Mouse (Mus musculus) stomach, postnatal 0 days (tissue): ENCODE results near the gene Eif4e1b. TPM values are rescaled to one million over a fixed set of nuclear protein-coding genes. Genes with fewer than 3 reads are reported as not detected.
A peak's percentile ranks its signal among the peaks of the same experiment; 100 is the strongest.

ENCODE experiments used
- ATAC-seq: fragments of 200-750 bp; cut with Nextera tagmentation; 2 replicates; pipeline ENCODE4 v1.8.0; 2017; ENCODE audit not compliant: low FRiP score, low TSS enrichment
- DNase-seq: peaks from one replicate; pipeline ENCODE4 v3.0.0-alpha.2; 2016; ENCODE audit warnings: low spot score
- H3K27ac ChIP-seq: fragments of 300-500 bp; sonication (generic); replicated peaks from 2 replicates; pipeline ENCODE4 v1.5.1; 2014; ENCODE audit warnings: mild to moderate bottlenecking, control low read depth
- H3K27me3 ChIP-seq: fragments of 300-500 bp; sonication (generic); 2 replicates; pipeline ENCODE4 v1.6.1; 2014; ENCODE audit warnings: low read length; ENCODE audit not compliant: control insufficient read depth, insufficient read depth
- H3K36me3 ChIP-seq: fragments of 300-500 bp; sonication (generic); 2 replicates; pipeline ENCODE4 v1.6.1; 2014; ENCODE audit warnings: low read length, mixed read lengths; ENCODE audit not compliant: control insufficient read depth, insufficient read depth
- H3K4me1 ChIP-seq: fragments of 300-500 bp; sonication (generic); replicated peaks from 2 replicates; pipeline ENCODE4 v1.6.1; 2014; ENCODE audit warnings: antibody characterized with exemption; ENCODE audit not compliant: control insufficient read depth, insufficient read depth
- H3K4me2 ChIP-seq: fragments of 300-500 bp; sonication (generic); replicated peaks from 2 replicates; pipeline ENCODE4 v1.6.1; 2014; ENCODE audit warnings: low read depth, mild to moderate bottlenecking, control low read depth, moderate library complexity
- H3K4me3 ChIP-seq: fragments of 300-500 bp; sonication (generic); 2 replicates; pipeline ENCODE4 v1.5.1; 2014; ENCODE audit warnings: low read depth, low read length, control low read depth
- H3K9ac ChIP-seq: fragments of 300-500 bp; sonication (generic); 2 replicates; pipeline ENCODE4 v1.6.1; 2014; ENCODE audit warnings: mild to moderate bottlenecking, low read length, control low read depth, mixed read lengths
- H3K9me3 ChIP-seq: fragments of 300-500 bp; sonication (generic); 2 replicates; pipeline ENCODE4 v1.6.1; 2016; ENCODE audit warnings: low read length; ENCODE audit not compliant: control insufficient read depth
- CTCF ChIP-seq: IDR thresholded peaks from 2 replicates; pipeline ENCODE4 v1.5.1; 2016; ENCODE audit warnings: antibody characterized with exemption, low read depth, mild to moderate bottlenecking, moderate library complexity
- EP300 ChIP-seq: optimal IDR thresholded peaks from 2 replicates; pipeline ENCODE3; 2016; ENCODE audit warnings: antibody characterized with exemption
- WGBS: fragments of 180-500 bp; shearing (Covaris S2); extraction: QIAGEN DNeasy Blood & Tissue Kit; methylation state at CpG from one replicate; pipeline ENCODE4 v1.1.7; 2014; 5-methylcytosine and 5-hydroxymethylcytosine counted together
- polyA plus RNA-seq: library from polyadenylated mRNA; unstranded; fragments of >200 nt; fragmentation: Nextera tagmentation; extraction: Ambion mirVana; gene quantifications from 2 replicates; pipeline ENCODE4 v1.2.1, GENCODE M21; 2015

Eif4e1b gene
- polyA plus RNA-seq, 1 experiment from 2014 or later = not detected

DNA sequence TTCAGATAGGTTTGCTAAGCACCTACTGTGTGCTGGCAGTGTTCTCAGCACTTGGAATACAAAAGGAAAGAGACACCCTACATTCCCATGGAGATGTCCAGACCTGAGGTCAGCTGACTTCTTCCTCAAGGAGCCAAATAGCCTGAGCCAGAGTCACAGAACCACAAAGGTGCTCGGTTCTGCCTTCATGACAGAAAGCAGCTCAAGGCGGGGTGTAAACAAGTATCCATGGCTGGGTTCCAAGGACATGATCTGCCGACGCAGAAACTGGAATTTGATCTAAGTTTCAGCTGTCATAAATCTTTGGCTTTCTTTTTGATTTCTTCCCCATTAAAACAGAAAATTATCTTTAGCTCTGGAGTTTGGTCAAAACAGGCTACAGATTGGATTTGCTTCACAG lies 16.4 kb downstream of the Eif4e1b start:
- Histone ChIP-seq H3K4me1 (no peaks in the 10 kb centered on the region), H3K4me3 (no peak overlapping the region), H3K9me3 (no peaks in the 10 kb centered on the region), H3K27ac (no peak overlapping the region), H3K27me3 (no peaks in the 10 kb centered on the region), H3K36me3 (no peaks in the 10 kb centered on the region), H3K9ac (no peak overlapping the region), H3K4me2 (no peak overlapping the region)
- TF ChIP-seq CTCF = no peak
- no peak for TF ChIP-seq EP300
- 31% methylated on average over 4 of the region's 4 CpGs for WGBS
- no peak for ATAC-seq
- DNase-seq = no peak

DNA sequence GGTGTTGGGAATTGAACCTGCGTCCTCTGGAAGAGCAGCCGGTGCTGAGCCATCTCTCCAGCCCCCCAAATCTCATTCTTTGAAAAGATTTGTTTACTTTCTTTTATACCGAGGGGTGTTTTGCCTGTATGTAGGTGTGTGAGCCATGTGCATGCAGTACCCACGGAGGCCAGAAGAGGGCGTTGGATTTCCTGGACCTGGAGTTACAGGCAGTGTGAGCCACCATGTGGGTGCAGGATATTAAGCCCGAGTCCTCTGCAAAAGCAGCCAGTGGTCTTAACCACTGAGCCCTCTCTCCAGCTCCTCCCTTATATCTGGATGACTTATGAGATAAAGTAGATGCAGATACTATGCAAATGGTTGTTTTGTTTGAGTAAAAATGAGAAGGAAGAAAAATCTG lies 19.2 kb downstream of the Eif4e1b start:
- H3K4me1 ChIP-seq = no peaks in the 10 kb centered on the region
- no peak overlapping the region for H3K4me2 ChIP-seq
- no peak overlapping the region for H3K9ac ChIP-seq
- no peak overlapping the region for H3K27ac ChIP-seq
- H3K9me3 ChIP-seq = no peaks in the 10 kb centered on the region
- ATAC-seq = no peak
- H3K27me3 ChIP-seq = no peaks in the 10 kb centered on the region
- no peaks in the 10 kb centered on the region for H3K36me3 ChIP-seq
- no peak for TF ChIP-seq EP300
- TF ChIP-seq CTCF = peak; percentile 48
- H3K4me3 ChIP-seq = no peak overlapping the region
- WGBS = 76% methylated on average over 6 of the region's 6 CpGs
- no peak for DNase-seq

DNA sequence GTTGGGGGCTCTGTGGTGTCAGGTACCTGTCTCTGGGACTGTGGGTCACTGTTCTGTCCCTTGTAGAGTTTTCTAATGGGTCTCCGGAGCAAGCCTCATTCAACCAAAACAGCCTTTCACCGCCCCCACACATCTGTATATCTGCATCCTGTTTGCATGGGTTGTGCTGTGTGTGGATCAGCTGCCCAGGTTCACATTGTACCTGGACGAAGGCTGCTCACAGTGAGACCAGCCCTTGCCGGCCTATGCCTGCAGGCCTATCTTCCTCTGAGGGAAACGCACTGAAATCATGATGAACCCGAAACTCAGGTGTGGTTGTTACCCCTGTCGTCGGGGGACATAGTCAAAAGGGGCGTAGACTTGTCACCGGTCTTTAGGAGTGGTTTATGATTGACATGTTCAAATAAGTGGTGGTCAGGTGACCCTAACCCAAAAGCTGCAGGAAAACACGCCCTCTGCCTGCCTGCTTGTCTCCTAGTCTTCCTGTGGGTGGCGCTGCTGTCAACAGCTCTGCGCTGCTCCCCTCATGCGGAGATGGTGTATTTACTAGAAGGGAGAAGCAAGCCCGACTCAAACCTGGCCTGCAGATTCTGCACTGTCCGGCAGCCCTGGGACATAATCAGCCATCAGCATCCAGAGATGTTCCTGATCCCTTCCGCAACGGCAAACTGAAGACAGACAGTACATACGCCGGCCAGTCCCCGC lies 21.5 kb downstream of the Eif4e1b start:
- peak; percentile 18; the same call in 1 of the 2 replicates for ATAC-seq
- no peaks in the 10 kb centered on the region for H3K9me3 ChIP-seq
- H3K27me3 ChIP-seq = no peaks in the 10 kb centered on the region
- H3K4me1 ChIP-seq = no peaks in the 10 kb centered on the region
- no peaks in the 10 kb centered on the region for H3K36me3 ChIP-seq
- H3K4me3 ChIP-seq = no peak overlapping the region
- 36% methylated on average over 21 of the region's 21 CpGs for WGBS
- no peak for DNase-seq
- TF ChIP-seq EP300 = no peak
- TF ChIP-seq CTCF = peak; percentile 64
- H3K9ac ChIP-seq = no peak overlapping the region
- H3K27ac ChIP-seq = no peak overlapping the region
- no peak overlapping the region for H3K4me2 ChIP-seq

- H3K27ac ChIP-seq = no peak overlapping the region
- H3K36me3 ChIP-seq = no peaks in the 10 kb centered on the region
- no peaks in the 10 kb centered on the region for H3K9me3 ChIP-seq
- H3K4me3 ChIP-seq = no peak overlapping the region
- ATAC-seq (peak; percentile 18; the same call in 1 of the 2 replicates), DNase-seq (no peak)
- no peaks in the 10 kb centered on the region for H3K4me1 ChIP-seq
- H3K27me3 ChIP-seq = no peaks in the 10 kb centered on the region
- no peak overlapping the region for H3K4me2 ChIP-seq
- H3K9ac ChIP-seq = no peak overlapping the region
- 44% methylated on average over 13 of the region's 13 CpGs for WGBS
- no peak for TF ChIP-seq CTCF
- no peak for TF ChIP-seq EP300
These were observed 22.7 kb downstream of the Eif4e1b start for GRCm38 (mm10) chr13:54806434-54806976.

GRCm38 (mm10) chr13:54808067-54808466 lies 24.3 kb downstream of the Eif4e1b start:
- H3K9me3 ChIP-seq = no peaks in the 10 kb centered on the region
- TF ChIP-seq EP300 (no peak), CTCF (no peak)
- 73% methylated on average over 12 of the region's 12 CpGs for WGBS
- no peaks in the 10 kb centered on the region for H3K27me3 ChIP-seq
- DNase-seq (no peak), ATAC-seq (no peak)
- no peaks in the 10 kb centered on the region for H3K4me1 ChIP-seq
- no peaks in the 10 kb centered on the region for H3K36me3 ChIP-seq
- H3K4me3 ChIP-seq = no peak overlapping the region
- H3K4me2 ChIP-seq = no peak overlapping the region
- no peak overlapping the region for H3K27ac ChIP-seq
- H3K9ac ChIP-seq = no peak overlapping the region

- no peaks in the 10 kb centered on the region for H3K27me3 ChIP-seq
- no peaks in the 10 kb centered on the region for H3K4me1 ChIP-seq
- H3K4me3 ChIP-seq = no peak overlapping the region
- no peak overlapping the region for H3K9ac ChIP-seq
- ATAC-seq = no peak
- no peaks in the 10 kb centered on the region for H3K9me3 ChIP-seq
- WGBS = 59% methylated on average over 7 of the region's 7 CpGs
- no peak for TF ChIP-seq CTCF
- H3K4me2 ChIP-seq = no peak overlapping the region
- H3K27ac ChIP-seq = no peak overlapping the region
- no peak for DNase-seq
- H3K36me3 ChIP-seq = no peaks in the 10 kb centered on the region
These were observed 27.7 kb downstream of the Eif4e1b start for GRCm38 (mm10) chr13:54811476-54811875.
